Mouse (Mus musculus) fibroblast of lung, adult 2 months (primary cell): ENCODE results near the gene Hddc3.
A peak's percentile ranks its signal among the peaks of the same experiment; 100 is the strongest.
"Not testable (repeated sequence)": the region's sequence is repeated elsewhere in the genome, so short reads cannot be mapped to it uniquely, and the experiment has no call there.

ENCODE experiments used
- DNase-seq: peaks from one replicate; pipeline ENCODE4 v3.0.0-alpha.2; 2011; ENCODE audit warnings: low read depth

The Hddc3 gene

DNA sequence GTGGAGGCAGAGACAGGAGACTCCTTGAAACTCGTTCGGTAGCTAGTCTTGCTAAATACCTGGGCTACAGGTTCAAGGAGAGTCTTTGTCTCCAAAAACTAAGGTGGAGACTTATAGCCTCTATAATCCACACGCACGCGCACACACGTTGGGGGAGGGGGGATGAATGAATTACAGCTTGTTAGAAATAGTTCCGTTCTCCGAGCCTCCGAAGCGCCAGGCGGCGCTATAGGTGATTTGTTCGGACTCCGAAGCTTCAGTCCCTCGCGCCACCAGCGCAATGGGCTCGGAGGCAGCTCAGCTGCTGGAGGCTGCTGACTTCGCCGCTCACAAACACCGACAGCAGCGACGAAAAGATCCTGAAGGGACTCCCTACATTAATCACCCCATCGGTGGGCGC is at the start of gene Hddc3:
Gene Hddc3 (plus strand): TSS at position 247 of the 400 bp plus-strand sequence.
- DNase-seq = peak; percentile 79

DNA sequence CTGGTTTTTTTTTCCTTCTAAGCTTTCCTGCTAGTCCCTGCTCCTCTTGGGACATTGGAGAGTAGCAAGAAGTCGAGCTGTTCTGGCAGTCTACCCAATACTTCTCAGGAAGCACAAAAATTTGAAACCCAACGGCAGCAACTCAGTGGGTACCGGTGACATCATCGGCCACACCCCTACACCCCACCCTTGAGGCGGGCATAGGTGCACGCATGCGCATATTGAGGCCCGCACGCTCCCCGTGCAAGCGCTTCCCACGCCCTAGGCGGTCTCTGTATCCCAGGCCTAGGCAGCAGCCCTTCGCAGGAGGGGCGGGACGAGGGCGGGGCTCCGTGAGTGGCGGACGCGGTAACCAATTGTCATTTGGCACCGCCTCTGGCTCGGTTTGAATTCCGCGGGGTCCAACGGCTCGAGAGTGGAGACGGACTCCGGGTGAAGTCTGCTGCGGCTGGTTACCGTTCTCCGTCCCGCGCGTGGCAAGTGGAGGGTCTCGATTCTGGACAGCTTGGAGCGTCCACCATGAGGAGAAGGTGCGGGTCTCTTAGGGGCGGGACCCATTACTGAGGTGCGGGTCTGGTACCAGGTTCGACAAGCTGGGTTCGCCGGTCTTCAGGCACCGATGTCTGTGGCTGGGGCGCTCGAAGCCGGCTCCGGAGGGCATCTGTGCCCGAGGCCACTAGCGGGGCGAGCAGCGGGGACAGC is 48.7 kb upstream of the Hddc3 start, which contains the start of gene Prc1:
Gene Prc1 (plus strand): TSS at position 389 of the 702 bp plus-strand sequence.
- peak; percentile 95 for DNase-seq

DNA sequence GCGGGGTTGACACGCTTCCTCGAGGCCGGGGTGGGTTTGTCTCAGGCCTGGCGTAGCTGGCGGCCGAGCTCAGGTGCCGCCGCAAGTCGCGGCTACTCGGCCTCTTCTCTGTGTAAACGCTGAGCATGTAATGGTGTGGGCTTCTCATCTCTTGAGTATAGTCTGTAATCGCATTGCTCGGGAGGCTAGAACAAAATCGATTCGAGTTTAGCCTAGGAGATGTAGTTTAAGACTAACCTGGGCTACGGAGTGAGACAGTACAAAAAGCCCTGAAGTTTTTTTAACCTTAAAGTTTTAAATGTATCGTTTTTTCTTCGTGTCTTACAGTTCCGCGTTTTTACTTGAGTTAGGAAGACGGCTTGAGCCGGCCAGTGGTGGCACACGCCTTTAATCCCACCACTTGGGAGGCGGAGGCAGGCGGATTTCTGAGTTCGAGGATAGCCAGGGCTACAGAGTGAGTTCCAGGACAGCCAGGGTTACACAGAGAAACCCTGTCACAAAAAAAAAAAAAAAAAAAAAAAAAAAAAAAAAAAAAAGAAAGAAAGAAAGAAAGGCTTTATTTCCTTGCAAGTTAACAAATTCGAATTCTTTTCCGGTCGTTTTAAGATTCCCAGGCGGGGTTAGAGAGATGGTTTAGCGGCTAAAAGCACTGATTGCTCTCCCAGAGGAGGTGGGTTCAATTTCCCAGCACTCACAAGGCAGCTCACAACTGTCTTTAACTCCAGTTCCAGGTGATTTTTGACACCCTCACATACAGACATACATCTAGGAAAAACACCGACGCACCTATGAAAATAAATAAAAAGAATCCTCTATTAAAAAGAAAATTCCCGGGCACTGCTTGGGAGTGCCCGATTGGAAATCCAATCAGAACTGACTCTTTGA is 47.9 kb upstream of the Hddc3 start:
- DNase-seq = no peak

DNA sequence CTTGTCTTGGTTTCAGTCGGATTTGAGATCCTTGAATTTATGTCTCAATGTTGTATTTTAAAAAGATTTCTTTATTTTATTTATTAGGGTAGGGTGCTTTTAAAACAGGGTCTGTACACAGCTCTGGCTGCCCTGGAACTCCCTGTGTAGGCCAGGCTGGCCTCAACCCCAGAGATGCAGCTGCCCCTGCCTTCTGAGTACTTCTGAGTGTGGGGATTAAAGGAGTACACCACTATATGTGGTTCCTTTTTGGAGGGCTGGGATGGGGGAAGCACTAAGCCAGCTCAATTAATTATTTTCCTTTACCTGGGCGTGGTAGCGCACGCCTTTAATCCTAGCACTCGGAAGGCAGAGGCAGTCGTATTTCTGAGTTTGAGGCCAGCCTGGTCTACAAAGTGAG is 46.4 kb upstream of the Hddc3 start:
- no peak for DNase-seq

DNA sequence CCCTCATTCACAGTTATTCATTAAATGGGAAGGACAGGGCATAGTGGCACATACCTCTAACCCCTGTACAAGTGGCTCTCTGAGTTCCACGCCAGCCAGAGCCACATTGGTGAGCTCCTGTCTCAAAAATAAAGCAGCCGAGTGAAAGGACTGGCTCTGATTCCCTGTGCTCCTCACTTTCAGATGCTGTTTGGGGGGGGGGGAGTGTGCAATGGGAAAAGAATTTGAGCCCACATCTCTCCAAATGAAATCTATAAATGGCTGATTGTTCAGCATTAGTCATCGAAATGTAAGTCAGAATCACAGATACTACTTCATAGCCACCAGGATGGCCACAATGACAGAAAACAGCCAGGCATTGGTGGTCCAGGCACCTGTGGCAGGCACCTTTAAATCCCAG is 45.9 kb upstream of the Hddc3 start:
- DNase-seq = no peak

DNA sequence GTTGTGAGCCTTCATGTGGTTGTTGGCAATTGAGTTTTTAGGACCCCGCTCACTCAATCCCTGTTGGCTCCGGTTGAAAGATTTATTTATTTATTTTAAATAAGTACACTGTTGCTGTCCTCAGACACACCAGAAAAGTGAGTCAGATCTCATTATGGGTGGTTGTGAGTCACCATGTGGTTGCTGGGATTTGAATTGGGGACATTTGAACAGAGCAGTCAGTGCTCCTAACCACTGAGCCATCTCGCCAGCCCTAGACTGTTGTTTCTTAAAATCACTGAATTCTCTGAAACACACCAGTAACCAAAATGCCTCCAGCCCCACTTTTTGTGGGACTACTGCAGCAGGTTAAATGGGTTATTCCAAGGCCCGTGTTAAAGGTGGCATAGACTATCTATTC is 44.1 kb upstream of the Hddc3 start:
- DNase-seq = peak; percentile 22

DNA sequence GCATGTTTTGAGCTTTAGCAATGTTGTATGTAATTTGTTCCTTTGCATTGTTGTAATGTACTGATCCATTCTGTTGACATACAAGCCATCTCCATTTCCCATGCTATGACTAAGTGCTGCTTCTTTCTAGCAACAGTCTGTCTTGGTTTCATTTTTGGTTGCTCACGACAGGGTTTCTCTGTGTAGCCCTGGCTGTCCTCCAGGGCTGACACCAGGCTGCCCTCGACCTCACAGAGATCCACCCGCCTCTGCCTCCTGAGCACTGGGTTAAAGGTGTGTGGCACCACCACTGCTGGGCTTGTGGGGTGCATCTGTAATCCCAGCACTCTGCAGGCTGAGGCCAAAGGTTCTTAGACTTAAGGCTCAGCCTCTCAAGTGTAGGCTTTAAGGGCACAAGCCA is 43.3 kb upstream of the Hddc3 start:
- DNase-seq = no peak

DNA sequence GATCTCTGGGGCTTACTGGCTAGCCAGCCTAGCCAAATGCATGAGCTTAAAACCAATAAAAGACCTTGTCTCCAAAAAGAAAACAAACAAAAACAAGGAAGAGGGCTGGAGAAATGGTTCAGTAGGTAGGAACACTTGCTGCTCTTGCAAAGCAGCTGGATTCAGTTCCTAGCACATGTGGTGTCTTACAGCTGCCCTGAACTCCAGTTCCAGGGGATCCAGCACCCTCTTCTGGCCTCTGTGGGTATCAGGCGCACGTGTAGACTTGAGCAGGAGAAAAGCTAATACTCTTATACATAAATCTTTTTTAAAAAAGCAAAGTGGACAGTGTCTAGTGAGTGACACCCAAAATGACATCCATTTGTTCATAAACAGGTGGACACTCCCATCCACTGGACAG is 41.4 kb upstream of the Hddc3 start:
- no peak for DNase-seq

DNA sequence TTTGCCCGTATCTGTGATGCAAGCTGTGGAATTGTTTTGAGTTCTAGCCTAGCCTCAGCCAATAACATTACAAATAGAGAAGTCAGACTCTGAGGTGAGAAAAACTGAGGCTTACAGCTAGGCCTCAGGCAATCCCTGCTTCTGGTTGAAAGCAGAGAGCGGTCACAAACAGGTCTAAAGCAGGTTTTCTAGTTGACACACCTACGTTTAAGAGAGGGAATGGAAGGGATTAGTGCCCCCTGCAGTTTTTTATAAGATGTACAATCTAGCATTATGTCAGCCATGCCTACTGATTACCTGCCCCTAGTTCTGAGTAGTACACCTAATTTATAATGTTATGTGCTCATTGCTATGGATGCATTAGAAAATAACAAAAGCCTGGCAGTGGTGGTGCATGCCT is 35.1 kb upstream of the Hddc3 start:
- DNase-seq = no peak

DNA sequence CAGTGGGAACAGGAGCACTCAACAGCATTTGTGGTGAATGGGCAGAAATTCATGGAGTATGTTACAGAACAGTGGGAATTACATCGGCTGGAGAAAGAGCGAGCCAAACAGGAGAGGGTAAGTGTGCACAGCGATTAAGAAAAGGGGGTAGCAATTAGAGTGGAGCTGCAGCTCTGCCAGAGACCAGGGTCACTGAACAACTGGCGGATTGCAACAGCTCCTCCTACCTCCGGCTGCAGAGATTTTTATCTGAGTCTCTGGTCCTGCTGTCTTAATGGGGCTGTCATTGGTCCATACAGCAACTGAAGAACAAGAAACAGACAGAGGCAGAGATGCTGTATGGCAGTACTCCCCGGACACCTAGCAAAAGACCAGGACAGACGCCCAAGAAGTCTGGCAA is 32.1 kb upstream of the Hddc3 start:
- no peak for DNase-seq

DNA sequence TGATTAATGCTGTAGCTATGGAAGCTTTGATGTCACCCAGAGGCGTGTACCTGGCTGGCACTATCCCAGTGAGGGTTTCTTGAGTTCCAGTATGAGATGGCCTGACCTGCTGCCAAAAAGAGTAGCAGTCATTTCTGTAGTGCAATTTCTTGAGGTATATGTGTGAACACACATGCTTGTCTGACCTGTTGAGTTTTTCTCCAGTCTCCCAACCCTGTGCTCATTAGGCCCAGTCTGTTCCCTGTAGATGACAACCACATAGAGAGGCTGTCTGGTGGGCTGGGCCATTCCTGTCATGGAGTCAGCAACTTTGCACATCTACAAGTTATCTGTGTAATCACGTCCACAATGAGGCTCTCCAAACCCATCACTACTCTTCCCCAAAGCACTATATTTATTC is 27.2 kb upstream of the Hddc3 start:
- DNase-seq = no peak

DNA sequence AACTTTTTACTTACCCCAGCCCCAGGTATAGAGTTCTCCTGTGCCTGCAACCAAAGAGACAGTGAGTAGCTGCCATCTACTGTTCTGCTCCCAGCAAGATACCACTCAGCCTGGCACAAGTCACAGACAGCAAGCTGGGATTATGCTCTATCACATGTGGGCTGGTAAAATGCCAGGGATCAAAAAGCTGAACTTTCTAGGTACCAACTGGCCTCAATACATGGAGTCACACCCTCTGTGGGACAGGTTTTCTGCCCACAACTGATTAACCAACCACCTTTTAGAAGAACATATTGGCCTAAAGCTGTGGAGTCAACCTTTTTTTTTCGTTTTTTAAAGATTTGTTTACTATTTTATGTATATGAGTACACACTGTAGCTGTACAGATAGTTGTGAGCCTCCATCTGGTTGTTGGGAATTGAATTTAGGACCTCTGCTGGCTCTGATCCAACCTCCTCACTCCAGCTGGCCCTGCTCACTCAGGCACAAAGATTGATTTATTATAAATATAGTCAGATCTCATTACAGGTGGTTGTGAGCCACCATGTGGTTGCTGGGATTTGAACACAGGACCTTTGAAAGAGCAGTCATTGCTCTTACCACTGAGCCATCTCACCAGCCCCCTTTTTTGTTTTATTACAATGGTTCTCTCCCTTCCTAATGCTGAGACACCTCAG is 25.3 kb upstream of the Hddc3 start:
- no peak for DNase-seq

DNA sequence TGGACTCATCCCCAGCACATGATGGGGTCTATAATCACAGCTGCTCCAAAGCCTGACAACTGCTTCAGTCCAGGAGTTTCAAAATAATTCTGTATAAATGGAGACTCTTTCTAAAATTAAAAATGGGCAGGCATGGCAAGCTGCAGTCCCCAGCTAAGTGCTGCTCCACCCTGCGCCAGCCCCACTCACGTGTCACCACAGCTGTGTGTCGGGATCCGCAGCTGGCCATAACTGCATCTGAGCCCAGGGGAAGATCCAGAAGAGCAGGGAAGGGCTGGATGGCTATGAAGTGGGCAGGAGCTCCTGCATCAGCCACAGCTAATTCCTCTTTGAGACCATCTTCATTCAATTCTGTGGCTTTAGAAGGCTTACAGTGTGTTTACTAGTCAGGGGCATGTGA is 24.2 kb upstream of the Hddc3 start:
- DNase-seq = no peak

DNA sequence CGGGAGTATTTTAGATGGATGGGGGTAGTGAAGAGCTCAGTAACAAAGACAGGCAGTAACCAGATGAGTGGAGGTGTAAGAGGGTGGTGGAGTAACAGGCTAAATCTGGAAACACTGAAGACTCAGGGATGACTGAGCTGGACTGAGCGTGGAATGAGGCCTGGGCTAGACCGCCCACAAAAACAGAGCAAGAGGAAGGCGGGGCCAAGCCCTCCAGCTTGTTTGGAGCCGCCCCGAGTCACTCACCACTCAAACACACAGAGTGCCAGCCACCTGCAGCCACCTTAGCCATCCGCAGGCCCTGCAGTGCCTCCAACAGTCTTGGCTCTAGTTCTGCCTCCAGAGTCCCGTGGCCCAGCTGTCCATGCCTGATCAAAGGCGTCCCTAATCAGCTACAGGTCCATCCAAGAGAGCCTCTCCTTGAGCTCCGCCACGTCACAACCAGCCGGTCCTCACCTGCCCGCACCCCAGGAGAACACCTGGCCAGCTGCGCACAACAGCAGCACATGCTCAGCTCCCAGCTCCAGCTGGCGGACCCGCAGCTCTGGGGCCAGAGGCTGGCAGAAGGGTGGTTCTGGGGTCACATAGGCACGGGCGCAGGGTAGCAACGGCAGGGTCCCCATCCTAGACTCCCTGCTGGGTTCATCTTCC is 22.9 kb upstream of the Hddc3 start:
- DNase-seq = no peak

DNA sequence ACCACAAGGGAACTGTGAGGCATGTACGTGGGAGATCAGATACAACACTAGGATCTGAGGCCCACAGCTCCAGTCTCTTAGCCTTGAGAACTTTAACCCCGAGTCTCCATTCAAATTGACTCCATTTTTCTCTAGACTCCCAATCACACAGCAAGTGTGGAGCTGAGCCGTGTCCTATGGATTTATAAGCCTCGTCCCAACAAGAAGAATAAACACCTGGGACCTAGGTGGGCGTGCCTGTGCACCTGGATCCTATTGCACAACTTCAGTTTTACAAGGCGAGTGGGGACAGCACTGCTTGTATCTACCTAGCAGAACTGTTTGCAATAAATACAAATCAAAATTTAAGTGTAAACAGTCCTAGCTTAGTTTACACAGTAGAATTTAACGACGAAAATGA is 19.6 kb upstream of the Hddc3 start:
- no peak for DNase-seq

DNA sequence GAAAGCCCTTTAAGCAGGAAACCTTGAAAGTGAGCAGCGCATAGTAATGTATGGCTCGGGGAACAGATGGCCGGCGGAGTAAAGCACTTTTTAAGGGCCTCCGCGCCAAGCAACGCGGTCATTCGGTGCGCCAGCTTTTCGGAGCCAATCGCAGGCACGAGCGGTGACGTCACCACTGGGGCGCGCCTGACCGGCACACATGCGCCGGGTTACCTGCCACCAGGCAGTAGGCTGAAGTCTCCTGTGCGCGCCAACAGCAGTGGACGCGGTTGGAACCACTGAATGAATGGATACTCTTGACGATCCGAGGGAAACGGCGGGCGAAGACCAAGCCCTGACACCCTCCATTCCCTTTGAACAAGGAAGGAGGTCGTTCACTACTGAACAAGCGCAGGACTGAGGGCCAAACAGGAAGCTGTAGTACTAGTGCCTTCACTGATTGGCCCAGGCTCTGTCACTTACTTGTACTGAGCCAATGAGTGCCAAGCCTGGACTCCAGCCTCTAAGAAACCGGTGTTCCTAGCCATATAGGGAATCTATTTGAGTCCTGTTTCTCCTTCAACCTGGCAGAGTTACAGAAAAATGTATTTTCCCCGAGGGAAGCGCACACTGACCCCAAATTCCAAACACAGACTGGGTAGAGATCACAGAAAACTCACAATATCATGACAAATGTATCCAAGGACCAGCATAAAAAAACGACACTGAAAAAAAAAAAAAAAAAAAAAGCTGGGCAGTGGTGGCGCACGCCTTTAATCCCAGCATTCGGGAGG is 18.7 kb upstream of the Hddc3 start, which contains the start of gene Rccd1:
Gene Rccd1 (minus strand): TSS at position 412 of the 773 bp plus-strand sequence.
- DNase-seq = peak; percentile 95

DNA sequence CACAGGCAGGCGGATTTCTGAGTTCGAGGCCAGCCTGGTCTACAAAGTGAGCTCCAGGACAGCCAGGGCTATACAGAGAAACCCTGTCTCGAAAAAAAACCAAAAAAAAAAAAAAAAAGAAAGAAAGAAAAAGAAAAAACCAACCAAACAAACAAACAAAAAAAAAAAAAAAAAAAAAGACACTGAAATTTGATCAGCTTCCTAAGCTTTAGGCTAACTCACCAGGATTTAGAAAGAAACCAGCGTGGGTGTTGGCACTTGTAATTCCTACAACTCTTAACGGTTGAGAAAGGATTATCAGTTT is 18.1 kb upstream of the Hddc3 start:
- not testable (repeated sequence) for DNase-seq

DNA sequence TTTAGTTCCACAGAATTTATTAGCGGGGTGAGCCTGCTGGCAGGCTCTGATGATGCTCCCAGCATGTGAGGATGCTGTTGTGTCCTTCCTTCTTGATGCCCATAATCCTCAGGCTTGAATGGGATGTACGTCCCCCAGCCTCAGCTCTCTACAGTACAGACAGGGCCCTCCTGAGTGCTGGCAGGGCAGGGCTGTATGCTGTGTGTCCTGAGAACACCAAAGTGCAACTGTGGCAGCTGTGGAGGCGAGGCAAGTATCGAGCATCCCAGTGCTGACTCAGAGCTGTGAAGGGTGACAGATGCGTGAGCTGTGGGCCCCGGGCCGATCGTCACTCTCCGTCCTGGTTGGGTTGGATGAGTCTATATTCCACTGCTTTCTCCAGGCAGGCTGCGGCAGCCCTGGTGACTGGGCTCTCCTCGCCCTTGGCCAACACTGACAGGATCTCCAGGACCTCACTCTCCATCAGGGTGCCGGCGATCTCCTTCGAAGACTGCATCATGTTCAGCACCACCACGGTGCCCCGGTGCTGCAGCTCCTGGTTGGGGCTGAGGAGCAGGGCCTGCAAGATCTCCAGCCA is 17.5 kb upstream of the Hddc3 start:
- DNase-seq = no peak

DNA sequence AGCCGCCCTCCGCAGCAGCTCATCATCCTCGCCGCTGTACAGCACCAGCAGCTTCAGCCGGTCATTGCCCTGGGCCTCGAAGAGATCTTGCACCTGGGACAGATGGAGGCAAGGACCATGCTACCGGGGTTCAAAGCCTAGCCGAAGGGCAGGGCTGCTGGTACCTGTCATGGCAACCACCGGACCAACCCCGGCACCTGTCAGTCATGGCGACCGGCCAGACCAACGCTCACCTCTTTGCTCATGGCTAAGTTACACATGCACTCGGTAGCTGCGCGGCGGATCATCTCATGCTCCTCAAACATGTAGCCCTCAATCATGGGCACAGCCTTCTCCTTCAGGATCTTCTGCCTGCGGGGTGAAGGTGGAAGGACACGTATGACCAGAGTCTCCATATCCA is 16.8 kb upstream of the Hddc3 start:
- DNase-seq = no peak

DNA sequence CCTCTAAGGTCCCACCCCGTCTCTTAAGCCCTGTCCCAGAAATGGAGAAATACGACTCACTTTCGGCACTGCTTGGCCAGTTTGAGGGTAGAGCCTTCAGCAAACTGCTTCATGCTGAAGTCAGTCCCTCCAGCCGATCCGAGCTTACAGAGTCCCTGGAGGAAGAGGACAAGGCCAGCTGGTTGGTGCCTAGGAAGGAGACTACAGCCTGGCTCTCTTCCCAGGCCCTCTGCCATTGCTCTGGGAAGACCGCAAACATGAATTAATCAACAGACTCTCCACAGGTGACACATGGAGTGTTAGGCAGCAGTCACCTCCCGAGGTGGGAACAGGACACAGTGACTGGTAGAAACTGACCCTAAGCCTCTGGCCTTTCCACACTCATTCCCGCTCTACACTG is 12.6 kb upstream of the Hddc3 start:
- no peak for DNase-seq

DNA sequence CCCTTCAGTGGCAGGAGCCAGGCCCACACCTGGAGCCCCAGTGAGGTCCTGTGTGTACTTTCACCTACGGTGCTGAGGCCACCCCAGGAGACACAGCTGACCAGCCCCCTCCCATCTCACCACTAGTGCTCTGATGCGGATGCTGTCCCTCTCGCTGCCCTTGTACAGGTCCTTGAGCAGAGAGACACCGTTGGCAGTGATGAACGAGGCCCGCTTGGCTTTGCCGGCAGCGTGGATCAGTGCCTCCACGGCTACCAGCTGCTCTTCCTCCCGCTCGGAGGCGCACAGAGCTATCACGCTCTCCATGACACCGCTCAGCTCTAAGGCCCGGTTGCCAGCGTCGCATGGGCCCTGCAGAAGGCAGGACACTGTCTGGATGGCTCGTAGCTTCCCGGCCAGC is 11.5 kb upstream of the Hddc3 start:
- no peak for DNase-seq
